Mouse (Mus musculus) lung, embryonic 14.5 days (tissue): Measurements from ENCODE around the gene Secisbp2. TPM values are rescaled to one million over a fixed set of nuclear protein-coding genes. Genes with fewer than 3 reads are reported as not detected.
A peak's percentile ranks its signal among the peaks of the same experiment; 100 is the strongest.

Experiments used
- ATAC-seq: fragments of 200-750 bp; cut with Nextera tagmentation; 2 replicates; pipeline ENCODE4 v1.8.0; 2017; ENCODE audit warnings: mild to moderate bottlenecking, moderate TSS enrichment, moderate library complexity; ENCODE audit not compliant: insufficient read depth
- DNase-seq: peaks from one replicate; pipeline ENCODE4 v3.0.0-alpha.2; 2015
- H3K27ac ChIP-seq: fragments of 300-500 bp; sonication (generic); 2 replicates; pipeline ENCODE4 v1.5.1; 2014; ENCODE audit warnings: low read depth, mild to moderate bottlenecking, moderate library complexity
- H3K27me3 ChIP-seq: fragments of 300-500 bp; sonication (generic); 2 replicates; pipeline ENCODE4 v1.6.1; 2014; ENCODE audit warnings: low read length, control low read depth; ENCODE audit not compliant: insufficient read depth
- H3K36me3 ChIP-seq: fragments of 300-500 bp; sonication (generic); 2 replicates; pipeline ENCODE4 v1.6.1; 2014; ENCODE audit warnings: control low read depth; ENCODE audit not compliant: insufficient read depth
- H3K4me1 ChIP-seq: fragments of 300-500 bp; sonication (generic); 2 replicates; pipeline ENCODE4 v1.6.1; 2014; ENCODE audit warnings: antibody characterized with exemption, control low read depth; ENCODE audit not compliant: insufficient read depth
- H3K4me2 ChIP-seq: fragments of 300-500 bp; sonication (generic); 2 replicates; pipeline ENCODE4 v1.6.1; 2014; ENCODE audit warnings: mild to moderate bottlenecking
- H3K4me3 ChIP-seq: fragments of 300-500 bp; sonication (generic); 2 replicates; pipeline ENCODE4 v1.5.1; 2014; ENCODE audit warnings: low read depth, low read length
- H3K9ac ChIP-seq: fragments of 300-500 bp; sonication (generic); 2 replicates; pipeline ENCODE4 v1.6.1; 2014
- H3K9me3 ChIP-seq: fragments of 300-500 bp; sonication (generic); 2 replicates; pipeline ENCODE4 v1.6.1; 2016; ENCODE audit warnings: low read depth, low read length, control low read depth
- CTCF ChIP-seq: IDR thresholded peaks from 2 replicates; pipeline ENCODE4 v1.5.1; 2016; ENCODE audit warnings: antibody characterized with exemption, low read depth
- WGBS: fragments of 180-500 bp; shearing (Covaris S2); extraction: QIAGEN DNeasy Blood & Tissue Kit; methylation state at CpG from one replicate; pipeline ENCODE4 v1.1.7; 2014; 5-methylcytosine and 5-hydroxymethylcytosine counted together
- polyA plus RNA-seq: library from polyadenylated mRNA; unstranded; fragments of >200 nt; fragmentation: Nextera tagmentation; extraction: Ambion mirVana; gene quantifications from 2 replicates; pipeline ENCODE4 v1.2.1, GENCODE M21; 2014

Gene Secisbp2
- polyA plus RNA-seq, 1 experiment from 2014 or later = 31.3 TPM

- ATAC-seq (no peak), DNase-seq (peak; percentile 16)
- no peaks in the 10 kb centered on the region for H3K4me1 ChIP-seq
- WGBS = 59% methylated on average over 4 of the region's 4 CpGs
- H3K9me3 ChIP-seq = no peaks in the 10 kb centered on the region
- no peaks in the 10 kb centered on the region for H3K27me3 ChIP-seq
- H3K9ac ChIP-seq = no peak overlapping the region
- H3K36me3 ChIP-seq = peaks cover 86% of the 10 kb centered on the region
- no peak overlapping the region for H3K4me3 ChIP-seq
- no peak overlapping the region for H3K4me2 ChIP-seq
- no peak overlapping the region for H3K27ac ChIP-seq
- TF ChIP-seq CTCF = no peak
These were observed 25.1 kb downstream of the Secisbp2 start for GRCm38 (mm10) chr13:51676641-51677040.

- DNase-seq (no peak), ATAC-seq (no peak)
- Histone ChIP-seq H3K27me3 (no peaks in the 10 kb centered on the region), H3K27ac (no peak overlapping the region), H3K9me3 (no peaks in the 10 kb centered on the region), H3K4me3 (no peak overlapping the region), H3K9ac (no peak overlapping the region), H3K36me3 (peaks cover 88% of the 10 kb centered on the region), H3K4me1 (no peaks in the 10 kb centered on the region), H3K4me2 (no peak overlapping the region)
- TF ChIP-seq CTCF = no peak
- WGBS = 88% methylated on average over 12 of the region's 12 CpGs
These were observed 25.5 kb downstream of the Secisbp2 start for GRCm38 (mm10) chr13:51677041-51677440.

GRCm38 (mm10) chr13:51677630-51678185 is 26.2 kb downstream of the Secisbp2 start:
- H3K4me3 ChIP-seq = no peak overlapping the region
- H3K36me3 ChIP-seq = peaks cover 95% of the 10 kb centered on the region
- peak; percentile 38; the same call in 1 of the 2 replicates for ATAC-seq
- H3K9me3 ChIP-seq = no peaks in the 10 kb centered on the region
- no peaks in the 10 kb centered on the region for H3K4me1 ChIP-seq
- no peak overlapping the region for H3K27ac ChIP-seq
- no peak overlapping the region for H3K4me2 ChIP-seq
- DNase-seq = no peak
- 92% methylated on average over 7 of the region's 7 CpGs for WGBS
- no peak overlapping the region for H3K9ac ChIP-seq
- no peak for TF ChIP-seq CTCF
- no peaks in the 10 kb centered on the region for H3K27me3 ChIP-seq

- Histone ChIP-seq H3K36me3 (peaks cover 97% of the 10 kb centered on the region), H3K9ac (no peak overlapping the region), H3K4me3 (no peak overlapping the region), H3K4me2 (no peak overlapping the region), H3K27me3 (no peaks in the 10 kb centered on the region), H3K27ac (no peak overlapping the region), H3K9me3 (no peaks in the 10 kb centered on the region), H3K4me1 (no peaks in the 10 kb centered on the region)
- no peak for TF ChIP-seq CTCF
- 88% methylated on average over 6 of the region's 6 CpGs for WGBS
- ATAC-seq (no peak), DNase-seq (no peak)
These were observed 27.2 kb downstream of the Secisbp2 start for GRCm38 (mm10) chr13:51678687-51679086.

GRCm38 (mm10) chr13:51679332-51679731 is 27.8 kb downstream of the Secisbp2 start:
- no peak for ATAC-seq
- H3K4me3 ChIP-seq = no peak overlapping the region
- H3K4me1 ChIP-seq = no peaks in the 10 kb centered on the region
- no peak overlapping the region for H3K4me2 ChIP-seq
- H3K36me3 ChIP-seq = peaks cover 97% of the 10 kb centered on the region
- no peak for DNase-seq
- H3K27me3 ChIP-seq = no peaks in the 10 kb centered on the region
- H3K9me3 ChIP-seq = no peaks in the 10 kb centered on the region
- no peak overlapping the region for H3K9ac ChIP-seq
- no peak for TF ChIP-seq CTCF
- H3K27ac ChIP-seq = no peak overlapping the region
- WGBS = 78% methylated on average over 4 of the region's 4 CpGs

GRCm38 (mm10) chr13:51681076-51681475 is 29.6 kb downstream of the Secisbp2 start:
- no peak for TF ChIP-seq CTCF
- no peak for ATAC-seq

GRCm38 (mm10) chr13:51681634-51682033 is 30.1 kb downstream of the Secisbp2 start:
- Histone ChIP-seq H3K9me3 (no peaks in the 10 kb centered on the region), H3K27ac (no peak overlapping the region), H3K27me3 (no peaks in the 10 kb centered on the region), H3K4me3 (no peak overlapping the region), H3K4me2 (no peak overlapping the region), H3K36me3 (peaks cover 99% of the 10 kb centered on the region), H3K4me1 (no peaks in the 10 kb centered on the region), H3K9ac (no peak overlapping the region)
- ATAC-seq (no peak), DNase-seq (no peak)
- TF ChIP-seq CTCF = no peak
- 95% methylated on average over 8 of the region's 8 CpGs for WGBS

More at GRCm38 (mm10) chr13:51681076-51681475, 29.6 kb downstream of the Secisbp2 start:
- Histone ChIP-seq H3K27me3 (no peaks in the 10 kb centered on the region), H3K4me3 (no peak overlapping the region), H3K9ac (no peak overlapping the region), H3K27ac (no peak overlapping the region), H3K4me1 (no peaks in the 10 kb centered on the region), H3K4me2 (no peak overlapping the region), H3K36me3 (peaks cover 100% of the 10 kb centered on the region), H3K9me3 (no peaks in the 10 kb centered on the region)
- no peak for DNase-seq
- WGBS = 80% methylated on average over 5 of the region's 5 CpGs
